Mouse (Mus musculus) neutrophil, adult 5-6 weeks (primary cell): ENCODE measurements around the gene Cipc. TPM values are rescaled to one million over a fixed set of nuclear protein-coding genes. Genes with fewer than 3 reads are reported as not detected.

Experiments used
- ATAC-seq: fragments of 151-379, 151-347 bp; 2 replicates; pipeline ENCODE4 v1.8.0; 2017; ENCODE audit warnings: mild to moderate bottlenecking, moderate TSS enrichment; ENCODE audit not compliant: insufficient number of reproducible peaks, poor library complexity, low FRiP score, severe bottlenecking; ENCODE audit errors: extremely low read depth
- total RNA-seq: library from RNA; stranded (forward); fragments of 200-1000 nt; gene quantifications from 2 replicates; pipeline ENCODE4 v1.2.3, GENCODE M21; 2017

Cipc gene
- total RNA-seq, result 20.4 and 21.2 TPM in 2 replicates

DNA sequence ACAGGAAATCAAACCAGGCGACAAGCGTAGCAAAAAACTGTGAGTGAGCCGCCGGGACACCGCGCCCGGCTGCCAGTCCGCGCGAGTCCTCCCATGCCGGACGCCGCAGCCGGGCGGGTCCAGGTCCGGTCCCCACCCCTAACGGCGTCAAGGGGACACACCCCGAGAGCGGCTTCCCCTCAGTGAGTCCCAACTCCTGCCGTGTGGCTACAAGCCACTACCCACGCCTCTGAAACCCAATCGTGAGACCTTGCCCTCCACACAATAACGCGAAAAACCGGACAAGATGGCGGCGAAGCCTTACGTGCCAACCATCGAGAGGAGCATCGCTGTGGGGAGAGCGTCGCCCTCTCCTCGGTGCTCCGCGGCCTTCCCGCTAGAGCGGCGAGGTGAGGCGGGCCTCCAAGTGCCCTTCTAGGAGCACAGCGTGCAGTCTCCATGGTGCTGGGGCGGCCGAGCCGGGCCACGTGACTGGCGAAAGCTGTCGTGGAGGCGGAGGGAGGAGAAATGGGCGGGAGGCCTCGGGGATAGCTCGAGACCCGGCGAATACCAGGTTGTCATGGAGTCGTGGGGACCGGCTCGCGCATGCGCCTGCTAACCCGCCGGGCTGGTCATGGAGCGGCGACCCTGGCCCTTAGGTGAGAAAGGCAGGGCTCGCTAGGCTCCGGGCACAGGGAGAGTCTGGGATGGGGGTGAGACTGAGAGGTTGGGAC, at the start of gene Cipc:
Gene Cipc (plus strand): TSS at position 182 of the 713 bp plus-strand sequence.
- peak; percentile 91 for ATAC-seq

DNA sequence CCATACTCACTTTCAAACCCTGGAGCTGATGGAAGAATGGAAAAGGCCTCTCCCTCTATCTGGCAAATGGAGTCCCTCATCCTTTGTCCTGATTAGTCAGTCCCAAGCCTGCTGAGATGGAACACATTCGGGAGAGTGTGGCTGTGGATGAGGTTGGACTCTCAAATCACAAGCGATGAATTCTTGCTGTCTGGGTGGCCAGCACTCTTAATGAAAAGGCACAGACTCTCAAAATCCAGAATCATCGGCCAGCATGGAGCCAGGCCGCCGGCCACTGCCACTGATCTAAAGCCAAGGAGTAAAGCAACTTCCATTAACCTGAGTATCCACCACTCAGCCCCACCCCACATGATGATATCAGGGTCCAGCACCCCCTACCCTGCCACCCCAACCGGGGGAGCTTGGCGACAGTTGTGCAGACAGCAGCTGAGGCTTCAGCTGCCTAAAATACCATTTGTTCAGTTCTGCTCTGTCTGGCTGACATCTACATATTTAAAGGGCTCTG, 49.0 kb upstream of the Cipc start:
- ATAC-seq, result no peak

DNA sequence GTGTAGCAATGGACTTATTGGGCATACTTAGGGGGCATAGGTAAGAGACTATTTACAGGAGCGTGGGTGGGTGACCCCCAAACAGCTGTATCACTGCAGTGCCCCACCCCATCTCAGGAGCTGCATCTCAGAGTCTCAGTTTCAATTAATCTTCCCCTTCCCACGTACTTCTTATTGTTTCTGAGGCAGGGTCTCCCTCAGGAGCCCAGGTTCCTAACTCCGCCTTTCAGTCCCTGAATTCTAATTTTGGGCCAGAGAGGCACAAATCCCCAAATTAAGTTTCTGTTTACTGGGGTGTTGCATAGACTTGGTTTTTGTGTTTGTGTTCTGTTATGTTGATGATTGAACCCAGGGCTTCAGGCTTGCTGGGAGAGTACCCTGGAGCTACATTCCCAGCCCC, 48.4 kb upstream of the Cipc start:
- no peak for ATAC-seq

DNA sequence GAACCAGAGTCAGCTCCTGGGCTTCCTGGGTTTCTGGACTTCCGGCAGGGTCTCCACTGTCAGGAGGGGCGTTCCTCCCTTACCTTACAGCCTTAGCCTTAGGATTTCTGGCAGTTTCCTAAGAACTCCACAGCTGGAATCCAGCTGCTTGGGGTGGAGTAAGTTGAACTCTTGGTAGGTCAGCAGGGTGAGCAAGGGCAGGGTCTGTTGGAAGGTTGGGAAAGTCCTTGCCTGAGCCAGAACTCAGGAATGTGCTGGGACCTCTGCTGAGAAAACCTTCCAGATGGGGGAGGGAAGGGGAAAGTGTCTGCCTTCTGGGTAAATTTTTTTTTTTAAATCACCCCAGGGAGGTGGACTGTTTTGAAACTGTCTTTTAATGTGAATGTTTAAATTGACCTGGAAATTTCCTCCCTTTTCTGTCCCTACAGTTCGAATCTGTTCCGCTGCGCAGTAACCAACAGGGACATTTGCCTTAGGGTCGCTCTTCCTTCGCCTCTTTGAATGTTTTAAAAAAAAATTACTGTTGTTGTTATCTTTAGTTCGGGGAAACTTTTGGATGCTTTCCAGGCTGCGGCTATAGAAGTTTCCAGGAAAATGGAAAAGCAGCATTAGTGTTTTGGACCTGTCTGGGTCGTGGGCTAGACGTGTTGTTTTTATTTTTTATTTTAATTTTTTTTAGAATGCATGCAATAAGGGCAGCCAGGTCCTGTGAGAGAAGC, 47.2 kb upstream of the Cipc start:
- no peak for ATAC-seq

DNA sequence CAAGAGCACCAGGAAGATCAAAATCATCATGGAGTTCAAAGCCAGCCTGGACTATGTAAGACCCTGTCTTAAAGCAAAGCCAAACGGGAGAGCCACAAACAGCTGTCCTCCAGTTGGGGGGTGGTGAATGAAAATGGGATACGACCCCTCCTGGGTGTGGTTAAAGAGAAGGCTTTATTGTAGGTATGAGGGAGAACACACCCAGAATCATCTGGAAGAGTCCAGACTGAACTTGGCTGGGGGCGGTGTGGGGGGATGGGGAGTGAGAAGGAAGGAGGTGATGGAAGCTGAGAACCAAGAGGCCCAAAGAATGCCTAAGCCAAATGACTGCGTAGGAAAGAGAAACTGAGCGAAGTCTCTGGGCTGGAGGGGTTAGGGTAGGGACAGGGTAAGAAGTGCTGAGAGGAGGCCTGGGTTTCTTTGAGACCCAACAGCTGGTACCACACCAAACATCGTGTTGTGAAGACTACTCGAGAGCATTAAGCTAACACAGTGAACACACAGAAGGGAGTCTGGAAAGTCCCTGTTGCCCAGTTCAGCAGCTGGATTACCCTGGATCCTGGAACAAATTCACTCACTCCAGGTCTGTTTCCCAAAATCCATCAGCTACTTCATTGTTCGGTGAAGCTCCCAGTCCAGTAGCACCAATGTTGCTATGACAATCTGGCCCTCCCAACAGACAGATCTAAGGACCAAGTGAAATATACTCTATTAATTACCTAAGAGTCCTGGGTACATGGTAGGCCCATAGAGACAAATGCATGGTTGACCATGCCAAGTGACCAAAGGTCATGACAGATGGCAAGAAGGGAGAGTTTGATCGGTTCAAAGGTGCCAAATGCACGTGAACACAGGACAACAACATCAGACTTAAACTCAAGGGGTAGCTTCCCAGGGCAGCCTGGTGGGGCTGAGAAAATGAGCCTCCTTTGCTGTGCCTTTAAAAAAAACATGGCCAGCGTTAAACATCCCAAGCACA, 42.7 kb upstream of the Cipc start:
- ATAC-seq, result no peak

DNA sequence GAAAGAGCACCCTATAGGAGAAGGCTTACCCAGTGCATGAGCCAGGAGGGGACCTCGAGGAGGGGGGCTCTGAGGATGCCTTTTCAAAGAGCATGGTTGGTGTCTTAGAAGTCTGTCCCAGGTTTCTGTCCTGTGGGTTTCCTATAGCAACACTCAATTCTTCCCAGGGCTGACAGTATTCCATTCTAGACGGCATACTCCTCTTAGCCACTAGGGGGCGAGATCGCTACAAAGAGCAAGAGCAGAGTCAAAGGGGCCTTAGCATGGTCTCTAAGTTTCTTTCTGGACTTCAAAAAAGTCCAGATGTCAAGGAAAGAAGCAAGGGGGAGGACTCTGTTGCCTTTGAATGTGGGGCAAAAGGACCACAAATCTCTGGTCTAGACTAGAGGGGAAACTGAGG, 41.6 kb upstream of the Cipc start:
- peak; percentile 36; the same call in 1 of the 2 replicates for ATAC-seq

DNA sequence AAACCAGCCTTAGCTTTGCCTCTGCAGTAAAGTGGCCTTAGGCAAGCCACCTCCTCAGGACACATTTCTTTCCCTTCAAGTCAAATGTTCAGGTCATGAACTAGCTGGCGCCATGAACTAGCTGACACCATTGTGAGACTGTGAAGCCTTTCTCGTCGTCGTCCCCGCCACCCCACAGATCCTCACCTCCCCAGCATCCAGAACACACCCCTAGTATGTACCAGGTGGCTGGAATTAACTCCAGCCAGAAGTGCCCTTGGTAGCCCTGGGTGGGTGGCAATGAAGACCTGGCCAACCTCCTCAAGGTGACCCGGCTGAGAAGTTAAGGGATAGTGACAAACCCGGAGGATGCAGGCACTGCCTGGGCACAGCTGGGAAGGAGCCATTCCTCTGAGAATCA, 41.0 kb upstream of the Cipc start:
- ATAC-seq, result no peak

DNA sequence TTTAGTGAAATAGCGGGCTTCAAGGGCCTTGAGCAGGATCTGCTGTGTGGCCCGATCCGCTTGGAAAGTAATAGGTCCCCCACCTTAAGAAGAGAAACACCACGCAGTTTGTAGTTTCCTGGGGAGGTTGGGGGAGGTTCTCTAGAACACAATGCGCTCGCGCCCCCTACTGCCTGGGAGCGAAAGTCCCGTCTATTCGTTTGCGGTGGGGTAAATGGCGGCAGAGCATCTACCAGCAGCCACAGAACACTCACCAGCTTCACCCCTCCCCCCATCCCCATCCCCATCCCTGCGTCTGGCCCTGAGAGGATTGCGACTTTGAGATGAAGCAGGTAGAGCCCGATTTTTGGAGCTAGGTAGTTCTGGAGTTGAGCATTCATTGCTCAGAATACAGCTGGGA, 40.4 kb upstream of the Cipc start:
- ATAC-seq, result peak; percentile 86

DNA sequence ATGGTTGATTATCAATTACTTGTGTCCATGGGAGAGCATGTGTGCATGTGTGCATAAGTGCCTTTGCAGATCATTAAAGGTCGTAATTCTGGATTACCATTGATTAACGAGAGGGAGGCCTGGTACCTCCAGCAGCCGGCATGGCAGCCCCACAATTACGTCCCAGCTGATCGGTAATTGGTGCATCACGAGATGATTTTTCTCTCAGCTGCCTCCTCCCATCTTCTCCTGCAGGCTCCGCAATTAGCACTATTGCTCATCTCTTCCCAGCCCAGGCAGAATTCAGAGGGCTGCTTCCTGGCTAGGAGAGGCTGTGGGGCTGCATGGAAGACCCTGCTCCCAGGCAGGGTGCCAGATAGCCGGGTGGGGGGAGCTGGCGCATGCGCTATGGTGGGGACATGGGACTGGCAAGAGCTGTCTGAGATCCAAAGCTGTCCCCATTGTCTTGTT, 35.3 kb upstream of the Cipc start:
- no peak for ATAC-seq

DNA sequence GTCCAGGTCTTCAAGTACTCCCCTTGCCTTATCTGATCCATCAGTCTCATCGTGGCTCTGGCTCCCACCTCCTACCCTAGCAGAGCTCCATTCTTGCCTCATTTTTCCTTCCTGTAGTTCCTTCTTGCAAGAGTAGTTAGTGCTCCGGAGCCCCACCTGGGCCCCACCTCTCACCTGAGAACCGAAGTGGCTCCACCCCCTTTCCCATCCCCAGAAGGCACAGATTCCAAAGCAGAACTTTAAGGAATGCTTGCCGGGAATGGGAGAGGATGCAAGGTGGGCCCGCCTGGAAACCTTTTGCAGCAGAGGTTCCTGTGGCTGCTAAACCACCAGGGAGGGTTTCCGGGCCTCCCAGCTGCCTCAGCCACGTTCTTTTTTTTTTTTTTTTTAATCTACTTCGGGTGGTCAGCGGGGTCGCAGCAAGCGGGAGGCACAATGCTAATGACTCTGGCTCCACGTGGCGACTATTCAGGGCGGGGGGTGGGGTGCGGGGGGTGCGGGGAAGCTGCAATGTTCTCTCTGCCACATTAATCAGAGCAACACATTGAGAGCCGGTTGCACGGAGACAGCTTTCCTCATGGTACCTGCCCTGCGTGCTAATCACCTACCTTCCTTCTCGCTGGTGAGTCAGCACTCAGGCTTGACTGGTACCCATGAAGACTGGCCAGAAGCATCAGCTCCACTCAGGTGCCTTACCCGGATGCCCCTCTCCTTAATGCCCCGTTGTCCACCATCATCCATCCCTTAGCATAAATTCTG, 34.3 kb upstream of the Cipc start:
- no peak for ATAC-seq

DNA sequence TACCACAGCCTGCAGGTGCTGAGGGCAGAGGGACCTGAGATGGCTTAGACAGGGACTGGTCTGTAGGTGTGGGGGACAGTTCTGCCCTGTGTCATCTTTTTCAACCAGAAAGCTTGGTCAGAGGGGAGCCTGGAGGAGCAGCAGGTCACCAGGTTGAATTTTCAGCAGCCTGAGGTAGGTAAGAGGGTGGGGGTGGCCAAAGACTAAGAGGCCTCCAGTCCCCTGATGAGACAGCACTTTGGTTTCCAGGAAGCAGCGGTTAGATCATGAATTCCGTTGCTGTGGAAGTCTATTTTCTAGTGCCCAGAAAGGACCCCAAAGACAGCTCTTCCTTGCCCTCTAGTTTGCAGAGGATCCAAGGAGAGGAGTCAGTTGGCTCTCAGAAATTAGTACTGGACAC, 32.5 kb upstream of the Cipc start:
- ATAC-seq, result no peak

DNA sequence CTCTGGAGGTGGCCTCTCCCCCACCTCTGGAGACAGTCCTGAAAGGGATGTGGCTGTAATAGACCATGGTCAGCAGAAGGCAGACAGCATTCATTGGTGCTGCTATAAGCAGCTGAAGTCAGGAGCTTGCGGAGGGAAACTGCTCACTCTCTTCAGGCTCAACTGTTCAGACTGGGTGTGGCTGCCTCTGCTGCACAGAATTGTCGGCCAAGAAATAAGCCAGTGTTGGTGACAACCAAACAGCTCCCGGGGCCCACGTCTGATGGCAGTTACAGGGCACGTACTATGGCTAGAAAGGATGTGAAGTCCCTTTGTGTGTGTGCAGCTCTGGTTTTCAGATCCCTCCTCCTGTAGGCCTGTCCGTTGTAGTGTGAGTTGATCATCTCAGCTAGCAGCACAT, 32.1 kb upstream of the Cipc start:
- no peak for ATAC-seq

DNA sequence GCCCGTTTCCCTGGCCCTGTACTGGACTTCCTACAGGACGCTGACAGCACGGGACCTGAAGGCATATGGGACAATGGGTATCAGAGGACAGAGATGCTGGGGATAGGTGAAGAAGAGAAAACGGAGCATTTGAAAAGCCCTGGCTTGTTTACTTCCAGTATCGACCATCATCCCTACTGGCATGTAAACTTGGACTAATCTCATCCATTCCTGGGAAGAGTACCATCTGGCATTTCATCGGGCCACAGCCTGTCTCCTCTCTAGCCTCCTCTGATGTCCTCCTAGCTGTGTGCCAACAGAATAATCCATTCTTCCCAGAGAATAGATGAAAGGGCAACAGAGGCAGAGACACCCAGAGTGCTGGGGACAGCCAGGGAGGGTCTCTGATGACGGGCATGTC, 31.2 kb upstream of the Cipc start:
- ATAC-seq, result no peak

DNA sequence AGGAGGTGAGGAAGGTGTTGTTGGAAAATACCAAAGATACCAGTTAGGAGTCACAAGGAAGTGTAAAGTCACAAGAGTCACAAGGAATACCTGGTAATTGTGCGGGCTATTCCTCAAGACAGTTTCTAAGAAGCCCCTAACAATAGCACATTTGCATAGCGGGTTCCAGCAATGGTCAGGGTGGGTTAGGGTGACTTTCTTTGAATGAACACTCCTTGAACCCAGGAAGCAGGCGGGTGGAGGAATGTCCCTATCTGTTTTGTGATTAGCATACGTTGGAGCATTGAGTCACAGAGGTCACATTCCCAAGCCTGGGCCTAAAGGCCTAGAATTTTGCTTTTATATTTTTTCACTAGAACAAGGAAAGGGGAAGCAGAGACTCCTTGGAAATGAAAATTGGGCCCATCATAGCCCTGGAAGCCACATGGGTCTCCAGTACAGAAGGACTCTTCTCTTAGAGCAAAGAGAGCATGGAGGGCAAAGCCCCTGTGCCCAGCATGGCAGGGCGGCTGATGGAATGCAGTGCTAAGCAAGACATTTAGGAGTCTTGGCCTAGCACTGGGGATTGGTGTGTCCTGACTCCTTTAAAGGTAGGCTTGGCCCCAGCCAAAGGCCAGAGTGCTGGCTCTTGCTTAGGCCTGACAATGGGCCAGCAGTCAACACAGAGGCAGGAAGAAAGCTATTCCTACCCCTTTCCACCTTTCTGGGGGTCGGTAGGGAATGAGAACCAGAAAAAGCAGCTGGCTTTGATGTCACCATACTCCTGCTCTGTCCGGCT, 29.9 kb upstream of the Cipc start:
- no peak for ATAC-seq

DNA sequence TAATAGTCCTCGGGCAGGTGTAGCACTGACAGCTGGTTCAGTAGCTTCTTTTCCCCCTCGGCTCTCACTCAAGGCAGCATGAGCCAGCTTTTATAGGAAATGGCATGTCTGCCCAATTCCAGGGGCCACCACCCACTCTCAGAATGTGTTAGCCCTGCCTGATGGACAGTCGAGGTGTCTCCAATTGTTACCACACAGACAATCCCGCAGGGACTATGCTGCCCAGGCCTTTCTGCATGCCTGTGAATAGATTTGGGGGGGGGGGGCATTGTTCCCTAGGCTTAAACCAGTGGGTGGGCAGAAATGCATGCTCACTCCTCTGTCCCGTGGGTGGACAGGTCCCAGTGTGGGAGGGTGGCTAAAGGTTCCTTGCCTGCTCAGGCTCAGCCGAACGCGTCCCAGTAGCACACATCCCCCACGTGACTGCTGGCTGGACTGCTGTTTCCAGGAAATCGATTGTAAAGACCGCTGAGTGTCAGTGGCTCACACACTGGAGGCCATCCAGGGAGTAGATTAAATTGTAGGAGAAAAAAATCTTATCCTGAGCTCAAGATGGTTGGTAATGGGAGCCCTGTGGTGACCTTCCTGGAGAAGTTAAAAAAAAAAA, 28.4 kb upstream of the Cipc start:
- ATAC-seq, result no peak

DNA sequence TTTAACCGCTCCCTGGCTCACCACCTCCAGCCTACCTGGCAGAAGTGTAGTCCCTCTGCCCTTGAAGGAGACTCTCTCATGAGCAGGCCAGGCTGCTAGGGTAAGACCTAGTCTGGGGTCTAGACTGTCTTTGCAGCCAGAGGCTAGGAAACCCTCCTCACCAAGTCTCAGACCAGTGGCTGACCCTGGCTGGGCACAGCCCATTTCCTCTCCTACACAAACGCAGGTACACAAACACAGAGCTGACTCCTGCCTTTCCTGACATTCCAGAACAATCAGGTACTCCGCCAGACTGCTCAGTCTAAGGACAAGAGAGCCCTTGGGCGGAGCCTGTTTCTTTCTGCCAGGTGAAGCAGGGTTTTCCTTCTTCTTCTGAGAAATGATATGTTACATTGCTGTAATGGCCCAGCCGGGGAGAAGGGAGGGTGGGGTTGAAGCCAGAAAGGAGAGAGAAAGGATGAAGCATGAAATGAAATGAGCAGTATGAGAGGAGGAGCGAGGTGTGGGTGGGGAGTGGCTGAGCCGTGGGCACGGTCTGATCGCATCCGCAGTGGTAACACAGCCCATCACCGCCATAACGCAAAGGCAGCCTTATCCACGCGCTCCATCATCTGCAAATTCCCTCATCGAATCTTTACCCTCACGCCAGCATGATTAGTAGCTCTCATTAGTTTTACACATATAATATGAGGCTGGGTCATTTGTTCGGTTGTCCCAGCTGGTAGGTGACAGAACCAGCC, 27.7 kb upstream of the Cipc start:
- no peak for ATAC-seq

DNA sequence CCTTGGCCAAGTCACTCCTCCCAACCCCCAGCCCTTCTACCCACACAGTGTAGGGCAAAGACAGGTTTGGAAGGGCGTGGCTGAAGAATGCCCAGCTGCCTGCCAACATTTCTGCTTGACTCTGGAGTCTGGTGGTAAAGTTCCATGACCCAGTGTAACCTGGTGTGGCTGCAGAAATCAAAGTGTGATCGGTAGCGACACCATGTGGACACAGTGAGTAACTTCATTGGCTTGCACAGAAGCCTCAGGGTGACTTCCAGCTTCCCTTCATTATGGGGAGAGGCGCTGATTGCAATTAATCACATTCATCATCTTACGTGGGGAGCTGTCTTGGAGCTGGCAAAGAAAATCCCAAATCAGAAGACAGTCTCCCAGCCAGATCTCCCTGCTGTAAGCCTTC, 23.0 kb upstream of the Cipc start:
- peak; percentile 88 for ATAC-seq
